Mouse (Mus musculus): ENCODE data around the gene Srbd1. TPM values are rescaled to one million over a fixed set of nuclear protein-coding genes. Genes with fewer than 3 reads are reported as not detected.

Srbd1 gene
- total RNA-seq (2014; rRNA removed) (8.6 and 12.1 TPM in 2 replicates), polyA plus RNA-seq (2015; fragmentation: Nextera tagmentation; extraction: Ambion mirVana) (7.4 and 7.9 TPM in 2 replicates)

- Histone ChIP-seq H3K4me3 (ENCODE audit: low read length) (peak within 1 kb of the TSS; percentile 67), H3K4me2 (ENCODE audit: low read depth, low read length) (peak within 1 kb of the TSS; percentile 98), H3K27me3 (ENCODE audit: insufficient read depth, low read length) (no peaks in the 10 kb centered on the region), H3K9me3 (ENCODE audit: low read length) (no peaks in the 10 kb centered on the region), H3K36me3 (ENCODE audit: insufficient read depth, low read length) (no peaks in the 10 kb centered on the region), H3K27ac (peak within 1 kb of the TSS; percentile 57), H3K4me1 (ENCODE audit: insufficient read depth, low read length) (0 out of 2 replicates have a peak, but pooled peaks cover 5% of the 10 kb centered on the region), H3K9ac (replicated peaks; ENCODE audit: low read length) (peak within 1 kb of the TSS; percentile 58)
- peak; percentile 96 for DNase-seq (ENCODE audit: low spot score)
- no peak for TF ChIP-seq CTCF (IDR thresholded peaks at IDR 0.05; ENCODE audit: low read depth)
- under 1% methylated on average over 32 of the region's 45 CpGs for WGBS
- peak; percentile 96 for ATAC-seq
These were observed at the start of gene Srbd1 for GRCm38 (mm10) chr17:86145079-86145951. Srbd1 (minus strand) TSS chr17:86145175.

GRCm38 (mm10) chr17:86193979-86194378 lies 49.0 kb upstream of the Srbd1 start:
- no peak overlapping the region for H3K27ac ChIP-seq
- H3K36me3 ChIP-seq (ENCODE audit: insufficient read depth, low read length), result no peaks in the 10 kb centered on the region
- WGBS, result 88% methylated on average over 6 of the region's 6 CpGs
- H3K4me1 ChIP-seq (ENCODE audit: insufficient read depth, low read length), result no peaks in the 10 kb centered on the region
- no peak for ATAC-seq
- no peak for TF ChIP-seq CTCF (IDR thresholded peaks at IDR 0.05; ENCODE audit: low read depth)
- no peaks in the 10 kb centered on the region for H3K9me3 ChIP-seq (ENCODE audit: low read length)
- DNase-seq (ENCODE audit: low spot score), result no peak
- no peak overlapping the region for H3K4me3 ChIP-seq (ENCODE audit: low read length)
- H3K4me2 ChIP-seq (ENCODE audit: low read depth, low read length), result no peak overlapping the region
- no peak overlapping the region for H3K9ac ChIP-seq (replicated peaks; ENCODE audit: low read length)
- H3K27me3 ChIP-seq (ENCODE audit: insufficient read depth, low read length), result no peaks in the 10 kb centered on the region

- no peak for DNase-seq (ENCODE audit: low spot score)
- no peak for ATAC-seq
- Histone ChIP-seq H3K9ac (replicated peaks; ENCODE audit: low read length) (no peak overlapping the region), H3K27ac (no peak overlapping the region), H3K4me2 (ENCODE audit: low read depth, low read length) (no peak overlapping the region), H3K27me3 (ENCODE audit: insufficient read depth, low read length) (no peaks in the 10 kb centered on the region), H3K4me3 (ENCODE audit: low read length) (no peak overlapping the region), H3K9me3 (ENCODE audit: low read length) (no peaks in the 10 kb centered on the region), H3K36me3 (ENCODE audit: insufficient read depth, low read length) (no peaks in the 10 kb centered on the region), H3K4me1 (ENCODE audit: insufficient read depth, low read length) (0 out of 2 replicates have a peak, but pooled peaks cover 4% of the 10 kb centered on the region)
- TF ChIP-seq CTCF (IDR thresholded peaks at IDR 0.05; ENCODE audit: low read depth), result no peak
- WGBS, result 89% methylated on average over 1 of the region's 1 CpGs
These were observed 42.8 kb upstream of the Srbd1 start for GRCm38 (mm10) chr17:86187777-86188176.

DNA sequence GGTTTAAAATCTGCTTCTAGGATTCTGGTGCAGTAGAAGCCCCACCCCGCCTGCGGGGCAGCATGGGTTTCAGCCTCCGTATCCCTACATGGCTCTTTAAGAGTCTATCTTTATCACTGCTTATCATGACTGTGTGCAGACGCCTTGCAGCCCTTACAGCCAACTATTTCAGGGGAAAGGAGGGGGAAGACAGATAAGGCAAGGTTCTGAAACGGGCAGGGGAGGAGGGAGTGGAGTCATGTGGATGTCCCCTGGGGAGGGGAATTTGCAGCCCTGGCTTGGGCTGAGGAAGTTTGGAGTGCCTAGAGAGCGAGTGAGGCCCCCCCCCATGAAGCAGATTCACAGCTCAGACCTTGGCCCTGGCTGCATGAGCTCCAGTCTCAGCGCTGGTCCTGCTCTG lies 40.6 kb upstream of the Srbd1 start:
- H3K4me3 ChIP-seq (ENCODE audit: low read length), result no peak overlapping the region
- H3K9ac ChIP-seq (replicated peaks; ENCODE audit: low read length), result no peak overlapping the region
- H3K9me3 ChIP-seq (ENCODE audit: low read length), result no peaks in the 10 kb centered on the region
- H3K27me3 ChIP-seq (ENCODE audit: insufficient read depth, low read length), result no peaks in the 10 kb centered on the region
- no peak overlapping the region for H3K4me2 ChIP-seq (ENCODE audit: low read depth, low read length)
- TF ChIP-seq CTCF (IDR thresholded peaks at IDR 0.05; ENCODE audit: low read depth), result no peak
- no peaks in the 10 kb centered on the region for H3K36me3 ChIP-seq (ENCODE audit: insufficient read depth, low read length)
- ATAC-seq, result no peak
- no peak overlapping the region for H3K27ac ChIP-seq
- WGBS, result 51% methylated on average over 7 of the region's 7 CpGs
- H3K4me1 ChIP-seq (ENCODE audit: insufficient read depth, low read length), result 0 out of 2 replicates have a peak, but pooled peaks cover 4% of the 10 kb centered on the region
- DNase-seq (ENCODE audit: low spot score), result no peak

GRCm38 (mm10) chr17:86184552-86185209 lies 39.7 kb upstream of the Srbd1 start:
- no peak overlapping the region for H3K4me3 ChIP-seq (ENCODE audit: low read length)
- no peak for TF ChIP-seq CTCF (IDR thresholded peaks at IDR 0.05; ENCODE audit: low read depth)
- DNase-seq (ENCODE audit: low spot score) (no peak), ATAC-seq (no peak)
- H3K9ac ChIP-seq (replicated peaks; ENCODE audit: low read length), result no peak overlapping the region
- H3K27ac ChIP-seq, result no peak overlapping the region
- no peak overlapping the region for H3K4me2 ChIP-seq (ENCODE audit: low read depth, low read length)
- 0 out of 2 replicates have a peak, but pooled peaks cover 4% of the 10 kb centered on the region for H3K4me1 ChIP-seq (ENCODE audit: insufficient read depth, low read length)
- H3K27me3 ChIP-seq (ENCODE audit: insufficient read depth, low read length), result no peaks in the 10 kb centered on the region
- WGBS, result 58% methylated on average over 9 of the region's 9 CpGs
- no peaks in the 10 kb centered on the region for H3K9me3 ChIP-seq (ENCODE audit: low read length)
- H3K36me3 ChIP-seq (ENCODE audit: insufficient read depth, low read length), result no peaks in the 10 kb centered on the region

DNA sequence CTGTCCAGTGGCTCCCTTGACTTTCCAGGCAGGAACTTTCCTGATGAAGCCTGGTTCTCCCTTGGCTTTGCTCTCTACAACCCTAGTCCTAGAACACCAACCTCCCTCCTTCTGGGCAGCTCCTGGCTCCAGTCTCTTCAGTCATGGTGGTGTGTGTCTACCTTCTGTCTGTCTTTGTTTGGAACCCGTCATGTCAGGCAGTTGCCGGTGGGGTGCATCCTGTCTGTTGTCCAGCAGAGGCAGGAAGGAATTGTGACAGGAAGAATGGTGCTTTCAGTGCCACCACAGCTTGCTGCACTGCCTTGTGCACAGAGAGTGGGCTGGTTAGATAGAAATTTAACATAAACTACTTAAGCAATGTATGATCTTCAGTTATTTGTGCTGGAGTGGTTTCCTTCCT lies 38.8 kb upstream of the Srbd1 start:
- Histone ChIP-seq H3K4me2 (ENCODE audit: low read depth, low read length) (no peak overlapping the region), H3K27me3 (ENCODE audit: insufficient read depth, low read length) (no peaks in the 10 kb centered on the region), H3K36me3 (ENCODE audit: insufficient read depth, low read length) (no peaks in the 10 kb centered on the region), H3K9me3 (ENCODE audit: low read length) (no peaks in the 10 kb centered on the region), H3K4me1 (ENCODE audit: insufficient read depth, low read length) (0 out of 2 replicates have a peak, but pooled peaks cover 4% of the 10 kb centered on the region), H3K27ac (no peak overlapping the region), H3K9ac (replicated peaks; ENCODE audit: low read length) (no peak overlapping the region), H3K4me3 (ENCODE audit: low read length) (no peak overlapping the region)
- whole genome bisulfite sequencing, result 20% methylated on average over 2 of the region's 2 CpGs
- DNase-seq (ENCODE audit: low spot score), result no peak
- no peak for ATAC-seq
- no peak for TF ChIP-seq CTCF (IDR thresholded peaks at IDR 0.05; ENCODE audit: low read depth)

All from hindbrain, postnatal 0 days (tissue).